Mouse (Mus musculus): ENCODE results near the gene Rps6kl1.

- TF ChIP-seq TCF12 (IDR thresholded peaks at IDR 0.05; ENCODE audit: low read depth, low read length) = no peak
- no peak for TF ChIP-seq HCFC1 (IDR thresholded peaks at IDR 0.05; ENCODE audit: low read depth, low read length)
- TF ChIP-seq TAL1 (IDR thresholded peaks at IDR 0.05; ENCODE audit: low read length) = no peak
- no peak for TF ChIP-seq TBP (IDR thresholded peaks at IDR 0.05; ENCODE audit: low read depth, low read length)
- TF ChIP-seq JUND (IDR thresholded peaks at IDR 0.05; ENCODE audit: low read depth, low read length) = no peak
- no peak for TF ChIP-seq EP300 (IDR thresholded peaks at IDR 0.05; ENCODE audit: low read depth in 1 of 2, low read length in 2 of 2)
- TF ChIP-seq CTCF (IDR thresholded peaks at IDR 0.05 in 2 of 3, conservative IDR thresholded peaks at IDR 0.05 in 1 of 3; ENCODE audit: control insufficient read depth in 1 of 3, insufficient read depth in 1 of 3, low read depth in 2 of 3, low read length in 3 of 3, poor library complexity in 1 of 3, severe bottlenecking in 1 of 3) = no peak
- TF ChIP-seq RCOR1 (IDR thresholded peaks at IDR 0.05; ENCODE audit: low read depth, low read length) = no peak
- TF ChIP-seq E2F4 (IDR thresholded peaks at IDR 0.05; ENCODE audit: borderline replicate concordance, low read depth, low read length) = no peak
- TF ChIP-seq POLR2AphosphoS5 (IDR thresholded peaks at IDR 0.05; ENCODE audit: borderline replicate concordance, low read depth, low read length) = no peak
These were observed 19.4 kb upstream of the Rps6kl1 start for GRCm38 (mm10) chr12:85170284-85170947.

Measured in MEL (cell line).